9 mouse cellular contexts compared by ENCODE assay signal in genomic region chr5:36603031-36603430, GRCm38 (mm10). TPM values are rescaled to one million over a fixed set of nuclear protein-coding genes. Genes with fewer than 3 reads are reported as not detected.
A peak's percentile ranks its signal among the peaks of the same experiment; 100 is the strongest.
DNase-seq lines count a peak whose midpoint lies in the region; ATAC-seq and TF ChIP-seq lines count a peak whose summit lies in the region.
"Had no signal": no experiment of that assay in that cellular context is flagged by ENCODE, and none has a peak within 500 bp of the region (broad histone marks: within the 10 kb centered on the region; RNA-seq: fewer than 3 reads in every experiment).

No protein-coding gene starts in this region.

- no peaks in the 10 kb centered on the region for H3K9me3 ChIP-seq in forebrain, postnatal 0 days (ENCODE audit: low read length)
- H3K9me3 ChIP-seq in forebrain, embryonic 10.5 days: no peaks in the 10 kb centered on the region
- H3K9me3 ChIP-seq: stomach, embryonic 15.5 days had no signal

- peak; percentile 81 for ATAC-seq in forebrain, postnatal 0 days
- ATAC-seq in granulocyte monocyte progenitor cell, adult 5-6 weeks (replicated peaks; ENCODE audit: poor library complexity, severe bottlenecking): peak; percentile 59

- H3K36me3 ChIP-seq in forebrain, postnatal 0 days (ENCODE audit: insufficient read depth): peaks cover 76% of the 10 kb centered on the region
- H3K36me3 ChIP-seq in forebrain, embryonic 10.5 days (replicated peaks): peaks cover 94% of the 10 kb centered on the region

- no peak overlapping the region for H3K27ac ChIP-seq in forebrain, postnatal 0 days (ENCODE audit: low read depth, low read length)
- H3K27ac ChIP-seq in forebrain, embryonic 10.5 days: no peak overlapping the region
- H3K27ac ChIP-seq: stomach, embryonic 15.5 days had no signal

- H3K4me1 ChIP-seq in forebrain, postnatal 0 days (ENCODE audit: insufficient read depth): no peaks in the 10 kb centered on the region
- no peaks in the 10 kb centered on the region for H3K4me1 ChIP-seq in forebrain, embryonic 10.5 days
- no peaks in the 10 kb centered on the region for H3K4me1 ChIP-seq in lung, adult 2 months (ENCODE audit: control insufficient read depth, insufficient read depth, low read length)
- H3K4me1 ChIP-seq: stomach, embryonic 15.5 days had no signal

- WGBS in forebrain, postnatal 0 days: 81% methylated on average over 5 of the region's 5 CpGs
- 85% methylated on average over 5 of the region's 5 CpGs for WGBS in forebrain, embryonic 10.5 days
- WGBS in lung, adult 2 months: 78% methylated on average over 5 of the region's 5 CpGs

- peak; percentile 52 for DNase-seq in forebrain, postnatal 0 days
- DNase-seq in forebrain, embryonic 10.5 days (ENCODE audit: extremely low spot score, low spot score): no peak
- peak; percentile 25 for DNase-seq in ovary, postnatal 14 days (ENCODE audit: low spot score)
- DNase-seq in ovary, postnatal 10 days (ENCODE audit: low spot score): no peak
- peak; percentile 42 for DNase-seq in brain, embryonic 14.5 days (ENCODE audit: low read depth)
- peak; percentile 25 for DNase-seq in lung, adult 2 months
- DNase-seq in spleen, postnatal 4 days (ENCODE audit: low spot score in 2 of 2): peak; percentile 54 to 81

- TF ChIP-seq CTCF in forebrain, postnatal 0 days (IDR thresholded peaks at IDR 0.05; ENCODE audit: low read depth): peak; percentile 71
- TF ChIP-seq CTCF in brain, embryonic 14.5 days (IDR thresholded peaks at IDR 0.05; ENCODE audit: borderline replicate concordance, extremely low read depth, insufficient read depth, insufficient read length): peak; percentile 62
- TF ChIP-seq CTCF in lung, adult 2 months (IDR thresholded peaks at IDR 0.05; ENCODE audit: insufficient read depth, low read length): peak; percentile 70

- H3K27me3 ChIP-seq in forebrain, postnatal 0 days (ENCODE audit: insufficient read depth, low read length): no peaks in the 10 kb centered on the region
- no peaks in the 10 kb centered on the region for H3K27me3 ChIP-seq in forebrain, embryonic 10.5 days (ENCODE audit: poor library complexity, severe bottlenecking)
- H3K27me3 ChIP-seq: stomach, embryonic 15.5 days had no signal

- no peak overlapping the region for H3K4me3 ChIP-seq in forebrain, postnatal 0 days (ENCODE audit: low read depth, low read length)
- H3K4me3 ChIP-seq in forebrain, embryonic 10.5 days: no peak overlapping the region
- H3K4me3 ChIP-seq in lung, adult 2 months (replicated peaks; ENCODE audit: extremely low read depth, low read depth, low read length): no peak overlapping the region
- H3K4me3 ChIP-seq: stomach, embryonic 15.5 days had no signal

- no peak for TF ChIP-seq POLR2A in brain, embryonic 14.5 days (IDR thresholded peaks at IDR 0.05; ENCODE audit: borderline replicate concordance, extremely low read depth, insufficient read depth, insufficient read length, poor library complexity, severe bottlenecking)
- no peak for TF ChIP-seq POLR2A in lung, adult 2 months (IDR thresholded peaks at IDR 0.05; ENCODE audit: borderline replicate concordance, extremely low read depth, low read depth, low read length)

- no peak overlapping the region for H3K9ac ChIP-seq in forebrain, postnatal 0 days
- H3K9ac ChIP-seq: stomach, embryonic 15.5 days had no signal

- H3K4me2 ChIP-seq in forebrain, postnatal 0 days (ENCODE audit: low read depth): no peak overlapping the region
- H3K4me2 ChIP-seq: stomach, embryonic 15.5 days had no signal

RNA-seq across cellular contexts. Expression of gene Tbc1d14, which starts 10.0 kb away (rescaled TPM):
- total RNA-seq in forebrain, postnatal 0 days (2014; rRNA removed): 28.1 and 29.0 TPM in 2 replicates
- polyA plus RNA-seq in forebrain, postnatal 0 days (2015; fragmentation: Nextera tagmentation; extraction: Ambion mirVana): 74.1 and 74.5 TPM in 2 replicates
- polyA plus RNA-seq in forebrain, embryonic 10.5 days (2016; fragmentation: Nextera tagmentation; extraction: Ambion mirVana): 36.7 and 38.9 TPM in 2 replicates
- polyA plus RNA-seq in brain, embryonic 14.5 days (2012; rRNA removed): 90.2 and 106 TPM in 2 replicates
- total RNA-seq in granulocyte monocyte progenitor cell, adult 5-6 weeks (2014; fragmentation: Nextera tagmentation): 17.9 and 22.6 TPM in 2 replicates
- total RNA-seq in granulocyte monocyte progenitor cell, adult 5-6 weeks (2017): 7.2 and 8.7 TPM in 2 replicates
- 19.2 and 30.2 TPM in 2 replicates for polyA plus RNA-seq in lung, adult 2 months (2012; rRNA removed)

Comparison
In these comparisons a context has a peak if more than half of its experiments do, and no peak if none do; other contexts are left out.
1. DNase-seq: peak in forebrain, postnatal 0 days (single experiment), ovary, postnatal 14 days (single experiment), brain, embryonic 14.5 days (single experiment), lung, adult 2 months (single experiment) and spleen, postnatal 4 days (2 of 2); none in forebrain, embryonic 10.5 days (single experiment) and ovary, postnatal 10 days (single experiment).
2. Peak in every context shown above with its lines, with median percentiles within 50 percentile points of each other: CTCF ChIP-seq.